Mouse (Mus musculus): ENCODE results near the gene Gm8947.
"Not testable (repeated sequence)": the region's sequence is repeated elsewhere in the genome, so short reads cannot be mapped to it uniquely, and the experiment has no call there.

The Gm8947 gene

DNA sequence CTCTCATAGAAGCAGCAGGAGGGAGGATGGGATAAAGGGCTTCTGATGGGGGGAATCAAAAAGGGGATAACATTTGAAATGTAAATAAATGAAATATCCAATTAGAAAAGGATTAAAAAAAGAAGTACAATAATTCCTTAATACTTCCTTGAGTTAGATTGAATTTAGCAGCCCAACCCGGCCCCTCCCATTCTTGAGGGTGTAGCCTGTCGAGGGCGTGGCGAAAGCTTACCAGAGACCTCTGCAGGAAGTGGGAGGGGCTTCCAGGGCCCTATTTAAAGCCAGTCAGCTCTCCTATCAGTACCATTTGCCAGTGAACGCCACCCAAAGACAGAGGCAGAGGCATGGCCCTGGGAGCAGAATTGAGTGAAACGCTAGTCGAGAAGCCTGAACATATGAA, 9.9 kb upstream of the Gm8947 start, which contains the start of gene Gm47985:
TSS of gene Gm47985 (plus strand) at position 272 of the 400 bp plus-strand sequence.
- DNase-seq, result not testable (repeated sequence)

GRCm38 (mm10) chr1:151186186-151186585, 6.0 kb upstream of the Gm8947 start:
- not testable (repeated sequence) for DNase-seq

DNA sequence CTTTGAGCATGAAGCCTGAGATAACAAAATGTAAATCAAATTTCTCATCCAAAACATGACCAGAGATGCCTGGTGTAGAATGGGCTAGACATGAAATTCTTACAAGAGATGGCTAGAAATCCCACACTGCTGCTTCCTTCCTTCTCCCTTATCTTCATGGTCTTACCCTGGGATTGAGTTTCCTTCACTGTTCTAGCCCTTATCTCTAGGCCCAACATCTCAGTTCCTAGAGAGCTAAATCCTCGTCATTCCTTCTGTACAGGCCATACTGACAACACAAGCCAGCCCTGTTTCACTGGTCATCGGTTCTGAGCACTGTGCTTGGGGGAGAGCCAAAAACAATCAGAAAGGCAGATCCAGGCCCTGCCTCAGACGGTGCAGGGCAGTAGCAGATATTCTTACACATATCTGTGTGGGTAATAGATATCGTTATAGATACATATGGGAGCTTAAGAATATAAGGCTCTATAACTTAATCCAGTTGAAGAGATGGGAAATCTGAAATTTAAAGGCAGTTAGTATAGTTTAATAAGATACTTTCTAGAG, 5.2 kb upstream of the Gm8947 start:
- not testable (repeated sequence) for DNase-seq

DNA sequence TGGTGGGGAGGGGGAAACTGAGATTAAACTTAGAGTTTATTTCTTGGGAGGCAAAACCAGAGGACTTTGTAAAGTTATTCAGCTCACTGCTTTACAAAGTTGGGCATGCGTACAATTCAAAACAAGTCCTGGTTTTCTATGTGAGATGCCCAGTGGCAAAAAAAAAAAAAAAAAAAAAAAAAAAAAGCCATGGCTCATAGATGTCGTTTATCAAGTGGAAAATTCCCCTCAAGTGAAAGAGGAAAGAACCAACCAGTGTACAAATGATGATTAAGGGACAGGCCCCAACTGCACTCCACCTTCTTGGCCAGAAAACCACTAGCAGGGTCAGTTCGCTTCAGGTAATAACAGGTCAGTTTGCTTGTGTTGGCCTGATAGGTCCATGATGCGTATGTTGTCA, 3.7 kb upstream of the Gm8947 start:
- DNase-seq, result no peak

GRCm38 (mm10) chr1:151192739-151193138, 563 bp downstream of the Gm8947 start:
- DNase-seq, result not testable (repeated sequence)

- DNase-seq, result not testable (repeated sequence)
These were observed 3.8 kb downstream of the Gm8947 start for GRCm38 (mm10) chr1:151195986-151196385.

GRCm38 (mm10) chr1:151196690-151197089, 4.5 kb downstream of the Gm8947 start:
- not testable (repeated sequence) for DNase-seq

GRCm38 (mm10) chr1:151198120-151198519, 5.9 kb downstream of the Gm8947 start, which contains the start of gene Gm47995:
Gm47995 (plus strand) TSS chr1:151198448.
- DNase-seq, result not testable (repeated sequence)

DNA sequence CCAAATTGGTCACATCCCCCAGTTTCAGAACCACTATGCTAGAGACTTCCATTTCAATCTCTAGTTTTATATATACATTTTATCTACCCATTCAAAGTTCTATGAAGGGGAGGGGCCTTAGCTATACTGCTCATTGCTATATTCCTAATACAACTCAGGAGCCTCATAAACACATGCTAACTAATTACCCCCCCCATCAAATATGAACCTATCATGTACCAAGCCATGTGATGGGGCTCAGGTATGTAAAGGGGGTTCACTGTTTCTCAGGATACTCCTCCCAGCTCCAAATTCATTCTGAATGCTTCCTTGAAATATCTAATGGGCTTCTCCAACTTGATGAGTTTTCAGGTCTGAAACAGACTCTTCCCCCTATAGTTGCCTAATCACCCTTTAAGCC, 8.4 kb downstream of the Gm8947 start:
- DNase-seq, result not testable (repeated sequence)

DNA sequence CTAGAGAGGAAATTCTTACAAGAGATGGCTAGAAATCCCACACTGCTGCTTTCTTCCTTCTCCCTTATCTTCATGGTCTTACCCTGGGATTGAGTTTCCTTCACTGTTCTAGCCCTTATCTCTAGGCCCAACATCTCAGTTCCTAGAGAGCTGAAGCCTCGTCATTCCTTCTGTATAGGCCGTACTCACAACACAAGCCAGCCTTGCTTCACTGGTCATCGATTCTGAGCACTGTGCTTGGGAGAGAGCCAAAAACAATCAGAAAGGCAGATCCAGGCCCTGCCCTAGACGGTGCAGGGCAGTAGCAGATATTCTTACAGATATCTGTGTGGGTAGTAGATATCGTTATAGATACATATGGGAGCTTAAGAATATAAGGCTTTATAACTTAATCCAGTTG, 10.6 kb downstream of the Gm8947 start:
- not testable (repeated sequence) for DNase-seq

GRCm38 (mm10) chr1:151203818-151204217, 11.6 kb downstream of the Gm8947 start, which contains the start of gene 3110040M04Rik:
3110040M04Rik (plus strand) TSS chr1:151204121.
- DNase-seq, result not testable (repeated sequence)

- not testable (repeated sequence) for DNase-seq
These were observed 16.3 kb downstream of the Gm8947 start for GRCm38 (mm10) chr1:151208493-151208892.

GRCm38 (mm10) chr1:151208944-151209343, 16.8 kb downstream of the Gm8947 start:
- DNase-seq, result not testable (repeated sequence)

GRCm38 (mm10) chr1:151209824-151210355, 17.7 kb downstream of the Gm8947 start, which contains the start of gene Gm47996:
Gm47996 (plus strand) TSS chr1:151210131.
- not testable (repeated sequence) for DNase-seq

DNA sequence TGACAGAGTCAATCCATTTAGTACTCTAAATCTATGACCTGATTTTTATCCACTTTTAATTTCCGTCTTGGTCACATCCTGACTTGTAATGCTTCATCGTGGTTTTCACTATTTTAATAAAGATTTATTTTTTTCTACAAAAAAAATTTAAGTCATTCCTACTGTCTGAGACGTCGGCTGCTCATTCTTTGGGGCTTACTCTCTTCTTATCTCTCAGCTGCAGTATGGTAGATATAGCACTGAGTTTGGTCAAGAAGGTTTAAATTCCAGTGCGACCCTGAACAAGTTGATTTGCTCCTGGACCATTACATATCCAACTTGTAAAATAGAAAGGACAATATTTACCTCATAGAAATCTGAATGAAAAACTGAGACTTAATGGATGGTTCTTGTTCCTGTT, 19.5 kb downstream of the Gm8947 start:
- not testable (repeated sequence) for DNase-seq

GRCm38 (mm10) chr1:151214862-151215261, 22.7 kb downstream of the Gm8947 start:
- no peak for DNase-seq

- no peak for DNase-seq
These were observed 23.8 kb downstream of the Gm8947 start for GRCm38 (mm10) chr1:151215985-151216384.

GRCm38 (mm10) chr1:151216417-151216816, 24.2 kb downstream of the Gm8947 start:
- DNase-seq, result no peak

- DNase-seq, result no peak
These were observed 26.9 kb downstream of the Gm8947 start for GRCm38 (mm10) chr1:151219045-151219444.

DNA sequence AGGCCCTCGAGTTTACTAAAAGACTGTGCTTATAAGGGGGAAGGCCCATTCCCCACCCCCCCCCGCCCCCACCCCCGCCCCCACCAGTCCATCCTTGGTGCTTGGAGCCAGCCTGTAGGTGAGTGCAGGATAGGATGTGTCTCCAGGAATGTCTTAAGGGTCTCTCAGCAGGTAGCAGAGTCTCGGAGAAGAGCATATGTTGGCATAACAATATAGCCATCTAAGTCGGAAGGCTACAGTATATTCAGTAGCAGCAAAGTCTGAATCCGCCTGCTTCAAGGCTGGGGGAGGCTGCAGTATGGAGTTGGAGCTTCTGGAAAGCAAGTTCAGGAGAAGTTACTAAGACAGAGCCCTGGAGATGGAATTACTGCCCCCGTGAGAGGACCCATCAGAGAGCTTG, 27.9 kb downstream of the Gm8947 start:
- no peak for DNase-seq

- no peak for DNase-seq
These were observed 30.5 kb downstream of the Gm8947 start for GRCm38 (mm10) chr1:151222561-151223267.

DNA sequence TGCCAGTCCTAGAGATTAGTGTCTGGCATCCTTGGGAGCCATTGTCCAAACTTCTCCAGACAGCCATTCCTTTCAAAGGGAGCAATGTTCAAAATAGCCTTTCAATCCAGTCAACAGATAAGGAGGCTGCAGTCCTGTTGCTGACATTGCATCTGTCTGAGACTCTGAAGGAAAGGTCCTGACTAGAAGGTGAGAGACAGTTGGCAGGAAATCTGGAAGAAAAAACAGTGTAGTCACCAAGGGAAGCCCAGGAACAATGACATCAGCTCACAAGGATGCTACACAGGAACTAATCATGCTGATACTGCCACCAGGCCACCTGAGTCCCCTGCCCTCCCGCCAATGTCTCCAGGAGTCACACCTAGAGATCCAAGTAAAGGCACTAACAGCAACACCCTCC, 31.2 kb downstream of the Gm8947 start:
- no peak for DNase-seq

- DNase-seq, result no peak
These were observed 32.4 kb downstream of the Gm8947 start for GRCm38 (mm10) chr1:151224536-151224935.

DNA sequence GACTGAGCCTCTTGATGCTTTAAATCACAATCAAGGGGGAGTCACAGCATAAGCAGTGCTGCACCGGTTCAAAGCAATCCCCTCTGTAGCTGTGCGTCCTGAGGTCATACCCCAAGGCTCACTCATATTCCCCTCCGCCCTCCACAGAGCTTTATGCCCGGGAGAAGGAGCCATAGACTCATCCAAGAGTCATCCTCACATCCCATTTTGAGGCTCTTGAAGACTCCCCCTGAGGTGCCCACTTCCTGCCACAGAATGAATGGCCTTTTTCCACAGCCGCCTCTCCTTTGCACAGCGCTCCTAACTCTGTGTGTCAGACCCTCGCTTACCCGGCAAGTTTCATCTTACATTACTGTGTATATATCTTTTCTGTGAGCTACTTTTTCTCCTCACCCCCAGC, 35.3 kb downstream of the Gm8947 start:
- no peak for DNase-seq

Data from layer of hippocampus, adult 9-11 months (tissue).